Mouse (Mus musculus): ENCODE results near the gene Afmid. TPM values are rescaled to one million over a fixed set of nuclear protein-coding genes. Genes with fewer than 3 reads are reported as not detected.

Gene Afmid
- total RNA-seq, 2 experiments from 2014 or later, result 2.4 to 4.7 TPM

- ATAC-seq (ENCODE audit: poor library complexity, severe bottlenecking), result no peak
These were observed 20.9 kb downstream of the Afmid start for GRCm38 (mm10) chr11:117846640-117847039.

DNA sequence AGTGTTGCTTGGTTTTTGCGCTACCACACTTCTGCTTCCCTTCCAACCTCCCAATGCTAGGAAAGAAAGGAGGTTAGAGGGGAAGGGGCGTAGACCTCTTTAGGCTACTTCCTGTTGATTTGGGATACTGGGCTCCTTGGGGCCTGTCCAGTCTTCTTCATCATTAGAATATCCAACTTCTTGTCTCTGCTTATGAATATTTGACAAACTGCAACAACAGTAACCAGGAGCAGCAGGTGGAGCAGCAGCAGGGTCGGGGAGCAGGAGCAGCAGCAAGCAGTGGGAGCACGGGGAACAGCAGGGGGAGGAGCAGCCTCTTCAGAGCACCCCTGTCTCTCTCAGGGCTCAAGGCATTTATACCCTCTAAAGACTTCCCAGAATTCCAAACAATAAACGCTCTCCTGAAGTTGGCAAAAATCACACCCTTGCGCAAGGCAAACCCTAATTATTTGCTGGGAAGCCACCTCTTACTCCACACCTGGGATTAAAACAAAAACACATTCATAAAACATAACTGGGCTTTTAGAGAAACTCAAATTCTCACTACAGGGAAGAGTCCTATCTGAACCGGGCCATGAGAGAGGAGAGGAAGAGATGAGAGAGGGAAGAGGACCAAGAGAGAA is 22.0 kb downstream of the Afmid start:
- ATAC-seq (ENCODE audit: poor library complexity, severe bottlenecking), result no peak

- peak; percentile 55 for ATAC-seq (ENCODE audit: poor library complexity, severe bottlenecking)
These were observed 22.7 kb downstream of the Afmid start for GRCm38 (mm10) chr11:117848271-117848984.

DNA sequence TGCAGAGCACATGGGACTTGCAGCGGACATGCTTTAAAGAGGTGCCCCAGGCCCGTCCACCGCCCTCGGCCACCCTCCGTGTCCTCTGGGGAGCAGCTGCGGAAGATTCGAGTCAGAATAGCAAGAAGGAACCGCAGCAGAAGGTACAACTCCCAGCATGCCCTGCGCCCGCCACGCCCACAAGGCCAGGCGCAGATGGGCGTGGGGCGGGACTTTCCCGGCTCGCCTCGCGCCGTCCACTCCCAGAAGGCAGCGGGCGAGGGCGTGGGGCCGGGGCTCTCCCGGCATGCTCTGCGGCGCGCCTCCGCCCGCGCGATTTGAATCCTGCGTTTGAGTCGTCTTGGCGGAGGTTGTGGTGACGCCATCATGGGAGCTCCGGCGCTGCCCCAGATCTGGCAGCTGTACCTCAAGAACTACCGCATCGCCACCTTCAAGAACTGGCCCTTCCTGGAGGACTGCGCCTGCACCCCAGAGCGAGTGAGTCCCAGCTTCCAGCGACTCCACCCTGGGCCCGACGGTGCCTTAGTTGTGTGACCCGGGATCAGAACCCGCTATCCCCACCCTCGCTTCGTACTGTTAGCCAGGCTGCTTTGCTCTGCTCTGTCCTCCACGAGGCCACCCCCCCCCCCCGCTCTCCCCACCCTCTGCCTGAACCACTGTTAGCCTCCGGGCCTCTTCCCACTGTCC is 23.4 kb downstream of the Afmid start, which contains the start of gene Birc5:
Gene Birc5, plus strand, starts transcription at position 267 of the 687 bp plus-strand sequence.
- ATAC-seq (ENCODE audit: poor library complexity, severe bottlenecking), result peak; percentile 98

GRCm38 (mm10) chr11:117852875-117853274 is 27.2 kb downstream of the Afmid start:
- no peak for ATAC-seq (ENCODE audit: poor library complexity, severe bottlenecking)

- ATAC-seq (ENCODE audit: poor library complexity, severe bottlenecking), result no peak
These were observed 28.5 kb downstream of the Afmid start for GRCm38 (mm10) chr11:117854241-117854640.

DNA sequence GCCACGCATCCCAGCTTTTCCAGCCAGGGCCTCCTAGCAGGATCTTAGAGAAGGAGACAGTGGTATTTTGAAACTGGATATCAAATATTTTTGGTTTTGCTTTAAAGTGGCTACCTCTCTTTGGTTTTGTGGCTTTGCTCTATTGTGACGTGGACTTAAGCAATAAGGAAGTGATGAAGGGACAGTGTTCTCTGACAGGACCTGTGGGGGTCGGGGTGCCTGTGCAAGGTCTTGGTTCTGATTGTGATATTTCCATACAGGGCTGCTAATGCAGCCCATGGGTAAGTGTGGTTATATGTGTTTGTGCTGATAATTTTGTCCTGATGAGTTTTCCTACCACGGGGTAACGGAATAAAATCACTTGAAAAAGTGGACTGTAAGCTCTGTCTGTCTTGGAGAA is 29.6 kb downstream of the Afmid start:
- ATAC-seq (ENCODE audit: poor library complexity, severe bottlenecking), result no peak

GRCm38 (mm10) chr11:117855975-117856374 is 30.3 kb downstream of the Afmid start:
- ATAC-seq (ENCODE audit: poor library complexity, severe bottlenecking), result no peak

DNA sequence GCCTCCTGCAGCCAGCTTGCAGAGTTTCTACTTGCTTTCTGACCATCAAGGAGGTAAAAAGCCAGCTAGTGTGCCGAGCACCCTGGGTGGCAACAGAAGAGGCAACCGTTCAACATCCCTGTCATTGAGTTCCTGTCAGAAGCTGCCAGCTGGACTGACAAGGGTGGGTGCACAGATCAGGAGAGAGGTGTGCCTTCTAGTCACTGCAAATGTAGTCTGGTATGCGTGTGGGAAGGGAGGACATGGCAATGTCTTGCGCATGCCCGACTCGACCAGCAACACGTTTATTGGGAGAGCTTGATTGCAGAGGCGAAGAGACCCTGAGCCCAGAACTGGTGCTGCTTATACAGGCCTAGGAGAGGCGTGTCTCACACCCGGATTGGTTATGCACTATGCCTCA is 31.7 kb downstream of the Afmid start:
- no peak for ATAC-seq (ENCODE audit: poor library complexity, severe bottlenecking)

GRCm38 (mm10) chr11:117858392-117858791 is 32.7 kb downstream of the Afmid start:
- ATAC-seq (ENCODE audit: poor library complexity, severe bottlenecking), result no peak

- no peak for ATAC-seq (ENCODE audit: poor library complexity, severe bottlenecking)
These were observed 34.9 kb downstream of the Afmid start, which contains the start of gene Tmem235 for GRCm38 (mm10) chr11:117860601-117861000. Tmem235 (plus strand) TSS chr11:117860752.

- ATAC-seq (ENCODE audit: poor library complexity, severe bottlenecking), result no peak
These were observed 37.6 kb downstream of the Afmid start for GRCm38 (mm10) chr11:117863174-117863856.

- ATAC-seq (ENCODE audit: poor library complexity, severe bottlenecking), result peak; percentile 66
These were observed 39.1 kb downstream of the Afmid start for GRCm38 (mm10) chr11:117864805-117865204.

GRCm38 (mm10) chr11:117865988-117866387 is 40.3 kb downstream of the Afmid start:
- ATAC-seq (ENCODE audit: poor library complexity, severe bottlenecking), result no peak

- peak; percentile 76 for ATAC-seq (ENCODE audit: poor library complexity, severe bottlenecking)
These were observed 45.1 kb downstream of the Afmid start for GRCm38 (mm10) chr11:117870688-117871365.

GRCm38 (mm10) chr11:117871376-117871775 is 45.7 kb downstream of the Afmid start:
- no peak for ATAC-seq (ENCODE audit: poor library complexity, severe bottlenecking)

GRCm38 (mm10) chr11:117871911-117872584 is 46.3 kb downstream of the Afmid start:
- peak; percentile 16; the same call in 1 of the 2 replicates for ATAC-seq (ENCODE audit: poor library complexity, severe bottlenecking)

GRCm38 (mm10) chr11:117872861-117873608 is 47.3 kb downstream of the Afmid start, which contains the start of gene Tha1:
Tha1 (minus strand) TSS chr11:117873481.
- peak; percentile 56 for ATAC-seq (ENCODE audit: poor library complexity, severe bottlenecking)

- no peak for ATAC-seq (ENCODE audit: poor library complexity, severe bottlenecking)
These were observed 48.7 kb downstream of the Afmid start for GRCm38 (mm10) chr11:117874419-117874818.
